Mouse (Mus musculus): ENCODE measurements around the gene Pip4k2c. TPM values are rescaled to one million over a fixed set of nuclear protein-coding genes. Genes with fewer than 3 reads are reported as not detected.
"Not testable (repeated sequence)": the region's sequence is repeated elsewhere in the genome, so short reads cannot be mapped to it uniquely, and the experiment has no call there.

Pip4k2c gene
- polyA plus RNA-seq, 1 experiment from 2014 or later, result 43.5 TPM

- Histone ChIP-seq H3K4me1 (peaks cover 28% of the 10 kb centered on the region), H3K27me3 (peaks cover 62% of the 10 kb centered on the region), H3K4me3 (replicated peaks) (peak within 1 kb of the TSS; percentile 51), H3K4me2 (peak within 1 kb of the TSS; percentile 100), H3K9me3 (replicated peaks) (no peaks in the 10 kb centered on the region), H3K9ac (peak within 1 kb of the TSS; percentile 64), H3K27ac (no peak within 1 kb of the TSS; the same call in 1 of the 2 replicates), H3K36me3 (no peaks in the 10 kb centered on the region)
- 2% methylated on average over 52 of the region's 52 CpGs for WGBS
- ATAC-seq (replicated peaks; ENCODE audit: low FRiP score), result peak; percentile 89
Observed at GRCm38 (mm10) chr10:127164631-127165353, 46.6 kb downstream of the Pip4k2c start, which contains the start of gene B4galnt1. Gene B4galnt1, plus strand, starts transcription at chr10:127165225.

- H3K9ac ChIP-seq, result no peak overlapping the region
- H3K27ac ChIP-seq, result no peak overlapping the region
- 91% methylated on average over 4 of the region's 4 CpGs for WGBS
- no peaks in the 10 kb centered on the region for H3K9me3 ChIP-seq (replicated peaks)
- peak overlapping the region; percentile 100; the same call in 1 of the 2 replicates for H3K4me2 ChIP-seq
- no peak for ATAC-seq (replicated peaks; ENCODE audit: low FRiP score)
- peaks cover 56% of the 10 kb centered on the region for H3K27me3 ChIP-seq
- no peak overlapping the region for H3K4me3 ChIP-seq (replicated peaks)
- peaks cover 26% of the 10 kb centered on the region for H3K4me1 ChIP-seq
- no peaks in the 10 kb centered on the region for H3K36me3 ChIP-seq
Observed at GRCm38 (mm10) chr10:127164190-127164589, 47.2 kb downstream of the Pip4k2c start.

GRCm38 (mm10) chr10:127162771-127163261 lies 48.6 kb downstream of the Pip4k2c start:
- not testable (repeated sequence) for H3K4me2 ChIP-seq; ATAC-seq (replicated peaks; ENCODE audit: low FRiP score); H3K4me3 ChIP-seq (replicated peaks); H3K27ac ChIP-seq; H3K9ac ChIP-seq; H3K9me3 ChIP-seq (replicated peaks); H3K36me3 ChIP-seq
- Histone ChIP-seq H3K27me3 (peaks cover 42% of the 10 kb centered on the region), H3K4me1 (peaks cover 26% of the 10 kb centered on the region)
- 56% methylated on average over 7 of the region's 7 CpGs for whole genome bisulfite sequencing

- Histone ChIP-seq H3K27ac (no peak overlapping the region), H3K4me1 (peaks cover 15% of the 10 kb centered on the region), H3K27me3 (peaks cover 22% of the 10 kb centered on the region), H3K9me3 (replicated peaks) (no peaks in the 10 kb centered on the region), H3K36me3 (no peaks in the 10 kb centered on the region), H3K9ac (no peak overlapping the region), H3K4me2 (no peak overlapping the region), H3K4me3 (replicated peaks) (no peak overlapping the region)
- 79% methylated on average over 3 of the region's 3 CpGs for WGBS
- no peak for ATAC-seq (replicated peaks; ENCODE audit: low FRiP score)
Observed at GRCm38 (mm10) chr10:127160728-127161127, 50.7 kb downstream of the Pip4k2c start.

- H3K27ac ChIP-seq, result no peak overlapping the region
- no peak for ATAC-seq (replicated peaks; ENCODE audit: low FRiP score)
- H3K9me3 ChIP-seq (replicated peaks), result no peaks in the 10 kb centered on the region
- H3K4me2 ChIP-seq, result no peak overlapping the region
- peaks cover 8% of the 10 kb centered on the region for H3K4me1 ChIP-seq
- no peak overlapping the region for H3K9ac ChIP-seq
- peaks cover 15% of the 10 kb centered on the region for H3K27me3 ChIP-seq
- WGBS, result 81% methylated on average over 9 of the region's 9 CpGs
- H3K4me3 ChIP-seq (replicated peaks), result no peak overlapping the region
- H3K36me3 ChIP-seq, result no peaks in the 10 kb centered on the region
Observed at GRCm38 (mm10) chr10:127160081-127160480, 51.3 kb downstream of the Pip4k2c start.

- H3K27me3 ChIP-seq, result peaks cover 6% of the 10 kb centered on the region
- no peaks in the 10 kb centered on the region for H3K36me3 ChIP-seq
- H3K9me3 ChIP-seq (replicated peaks), result no peaks in the 10 kb centered on the region
- H3K4me2 ChIP-seq, result no peak overlapping the region
- peaks cover 8% of the 10 kb centered on the region for H3K4me1 ChIP-seq
- ATAC-seq (replicated peaks; ENCODE audit: low FRiP score), result no peak
- WGBS, result 76% methylated on average over 3 of the region's 3 CpGs
- no peak overlapping the region for H3K27ac ChIP-seq
- H3K9ac ChIP-seq, result no peak overlapping the region
- no peak overlapping the region for H3K4me3 ChIP-seq (replicated peaks)
Observed at GRCm38 (mm10) chr10:127158471-127158870, 52.9 kb downstream of the Pip4k2c start.

- no peaks in the 10 kb centered on the region for H3K27me3 ChIP-seq
- 71% methylated on average over 1 of the region's 1 CpGs for WGBS
- peaks cover 8% of the 10 kb centered on the region for H3K4me1 ChIP-seq
- H3K4me3 ChIP-seq (replicated peaks), result no peak overlapping the region
- no peaks in the 10 kb centered on the region for H3K36me3 ChIP-seq
- H3K9ac ChIP-seq, result no peak overlapping the region
- no peaks in the 10 kb centered on the region for H3K9me3 ChIP-seq (replicated peaks)
- ATAC-seq (replicated peaks; ENCODE audit: low FRiP score), result no peak
- H3K4me2 ChIP-seq, result no peak overlapping the region
- H3K27ac ChIP-seq, result no peak overlapping the region
Observed at GRCm38 (mm10) chr10:127156511-127156910, 54.9 kb downstream of the Pip4k2c start.

GRCm38 (mm10) chr10:127156089-127156488 lies 55.3 kb downstream of the Pip4k2c start:
- no peaks in the 10 kb centered on the region for H3K9me3 ChIP-seq (replicated peaks)
- H3K4me3 ChIP-seq (replicated peaks), result no peak overlapping the region
- no peaks in the 10 kb centered on the region for H3K36me3 ChIP-seq
- no peak overlapping the region for H3K9ac ChIP-seq
- 0 out of 2 replicates have a peak overlapping the region, but pooled peaks have one; percentile 81 for H3K27ac ChIP-seq
- H3K4me2 ChIP-seq, result no peak overlapping the region
- WGBS, result 77% methylated on average over 1 of the region's 1 CpGs
- no peaks in the 10 kb centered on the region for H3K27me3 ChIP-seq
- no peak for ATAC-seq (replicated peaks; ENCODE audit: low FRiP score)
- H3K4me1 ChIP-seq, result peaks cover 8% of the 10 kb centered on the region

- Histone ChIP-seq H3K4me2 (no peak overlapping the region), H3K9ac (no peak overlapping the region), H3K4me3 (replicated peaks) (no peak overlapping the region), H3K27ac (peak overlapping the region; percentile 81), H3K9me3 (replicated peaks) (no peaks in the 10 kb centered on the region), H3K4me1 (peaks cover 8% of the 10 kb centered on the region), H3K36me3 (no peaks in the 10 kb centered on the region), H3K27me3 (no peaks in the 10 kb centered on the region)
- ATAC-seq (replicated peaks; ENCODE audit: low FRiP score), result peak; percentile 50
- WGBS, result 67% methylated on average over 5 of the region's 5 CpGs
Observed at GRCm38 (mm10) chr10:127154652-127155051, 56.7 kb downstream of the Pip4k2c start.

GRCm38 (mm10) chr10:127154241-127154640 lies 57.1 kb downstream of the Pip4k2c start:
- Histone ChIP-seq H3K4me2 (no peak overlapping the region), H3K4me3 (replicated peaks) (no peak overlapping the region), H3K36me3 (no peaks in the 10 kb centered on the region), H3K27ac (peak overlapping the region; percentile 81), H3K4me1 (peaks cover 8% of the 10 kb centered on the region), H3K9me3 (replicated peaks) (no peaks in the 10 kb centered on the region), H3K9ac (no peak overlapping the region), H3K27me3 (no peaks in the 10 kb centered on the region)
- ATAC-seq (replicated peaks; ENCODE audit: low FRiP score), result peak; percentile 69
- WGBS, result 59% methylated on average over 2 of the region's 2 CpGs

- no peaks in the 10 kb centered on the region for H3K27me3 ChIP-seq
- peaks cover 8% of the 10 kb centered on the region for H3K4me1 ChIP-seq
- 97% methylated on average over 7 of the region's 7 CpGs for WGBS
- no peaks in the 10 kb centered on the region for H3K9me3 ChIP-seq (replicated peaks)
- no peak overlapping the region for H3K9ac ChIP-seq
- no peak for ATAC-seq (replicated peaks; ENCODE audit: low FRiP score)
- H3K4me2 ChIP-seq, result no peak overlapping the region
- no peak overlapping the region for H3K4me3 ChIP-seq (replicated peaks)
- H3K36me3 ChIP-seq, result no peaks in the 10 kb centered on the region
- peak overlapping the region; percentile 37; the same call in 1 of the 2 replicates for H3K27ac ChIP-seq
Observed at GRCm38 (mm10) chr10:127153323-127153722, 58.1 kb downstream of the Pip4k2c start.

- not testable (repeated sequence) for ATAC-seq (replicated peaks; ENCODE audit: low FRiP score)
Observed at GRCm38 (mm10) chr10:127152556-127152955, 58.8 kb downstream of the Pip4k2c start.

More at GRCm38 (mm10) chr10:127152556-127152955, 58.8 kb downstream of the Pip4k2c start:
- not testable (repeated sequence) for H3K4me3 ChIP-seq (replicated peaks); H3K4me2 ChIP-seq; H3K9me3 ChIP-seq (replicated peaks); H3K9ac ChIP-seq; H3K4me1 ChIP-seq; H3K27ac ChIP-seq; H3K27me3 ChIP-seq; H3K36me3 ChIP-seq
- WGBS, result 82% methylated on average over 10 of the region's 10 CpGs

Data from kidney, embryonic 15.5 days (tissue).